Mouse (Mus musculus) limb, embryonic 11.5 days (tissue): ENCODE measurements at regions not wholly inside any gene's neighbourhood (a gene's known extent, or its start where the extent isn't known, plus 50 kb on each side); places are given as distances from the start of the nearest gene placed in this dataset.
"Not testable (repeated sequence)": the region's sequence is repeated elsewhere in the genome, so short reads cannot be mapped to it uniquely, and the experiment has no call there.

ENCODE experiments used
- ATAC-seq: fragments of 200-750 bp; cut with Nextera tagmentation; 2 replicates; pipeline ENCODE4 v1.8.0; 2017; ENCODE audit warnings: low read depth; ENCODE audit not compliant: insufficient number of reproducible peaks, low FRiP score, low TSS enrichment
- DNase-seq: peaks from one replicate; pipeline ENCODE4 v3.0.0-alpha.2; 2015; ENCODE audit warnings: low spot score
- H3K27ac ChIP-seq: fragments of 300-500 bp; sonication (generic); replicated peaks from 2 replicates; pipeline ENCODE4 v1.5.1; 2014; ENCODE audit warnings: low read depth, mild to moderate bottlenecking, low read length
- H3K27me3 ChIP-seq: fragments of 300-500 bp; sonication (generic); 2 replicates; pipeline ENCODE4 v1.6.1; 2014; ENCODE audit warnings: mild to moderate bottlenecking, low read length, mixed read lengths; ENCODE audit not compliant: control insufficient read depth, insufficient read depth
- H3K36me3 ChIP-seq: fragments of 300-500 bp; sonication (generic); 2 replicates; pipeline ENCODE4 v1.6.1; 2014; ENCODE audit warnings: mild to moderate bottlenecking, low read length, moderate library complexity, mixed read lengths; ENCODE audit not compliant: control insufficient read depth, insufficient read depth
- H3K4me1 ChIP-seq: fragments of 300-500 bp; sonication (generic); 2 replicates; pipeline ENCODE4 v1.6.1; 2014; ENCODE audit warnings: low read length, mixed read lengths; ENCODE audit not compliant: control insufficient read depth, insufficient read depth
- H3K4me2 ChIP-seq: fragments of 300-500 bp; sonication (generic); 2 replicates; pipeline ENCODE4 v1.6.1; 2014; ENCODE audit warnings: low read depth, mild to moderate bottlenecking, moderate library complexity; ENCODE audit not compliant: severe bottlenecking
- H3K4me3 ChIP-seq: fragments of 300-500 bp; sonication (generic); 2 replicates; pipeline ENCODE4 v1.5.1; 2014; ENCODE audit warnings: low read depth, low read length
- H3K9ac ChIP-seq: fragments of 300-500 bp; sonication (generic); 2 replicates; pipeline ENCODE4 v1.6.1; 2014; ENCODE audit warnings: mild to moderate bottlenecking, low read length
- H3K9me3 ChIP-seq: fragments of 300-500 bp; sonication (generic); 2 replicates; pipeline ENCODE4 v1.6.1; 2016; ENCODE audit warnings: low read length; ENCODE audit not compliant: control insufficient read depth
- WGBS: fragments of 180-500 bp; shearing (Covaris S2); extraction: QIAGEN DNeasy Blood & Tissue Kit; methylation state at CpG from one replicate; pipeline ENCODE4 v1.1.7; 2014; 5-methylcytosine and 5-hydroxymethylcytosine counted together

- not testable (repeated sequence) for H3K4me2 ChIP-seq, H3K27ac ChIP-seq, H3K4me3 ChIP-seq, H3K4me1 ChIP-seq, H3K27me3 ChIP-seq, H3K36me3 ChIP-seq, H3K9ac ChIP-seq, ATAC-seq, DNase-seq, H3K9me3 ChIP-seq
- WGBS, result 88% methylated on average over 8 of the region's 14 CpGs
Measured at GRCm38 (mm10) chr6:47745856-47746255, 67.4 kb downstream of the Pdia4 start.

- H3K27ac ChIP-seq, H3K4me2 ChIP-seq, H3K4me1 ChIP-seq, H3K36me3 ChIP-seq, H3K4me3 ChIP-seq, DNase-seq, H3K9ac ChIP-seq, H3K9me3 ChIP-seq, ATAC-seq, H3K27me3 ChIP-seq: not testable (repeated sequence)
- WGBS, result no CpG with 5 or more reads among the region's 20 CpGs
Measured at GRCm38 (mm10) chr6:47743856-47744255, 69.4 kb downstream of the Pdia4 start.

- not testable (repeated sequence) for H3K4me1 ChIP-seq, ATAC-seq, H3K27ac ChIP-seq, H3K9ac ChIP-seq, H3K9me3 ChIP-seq, H3K36me3 ChIP-seq, H3K27me3 ChIP-seq
- peak overlapping the region; percentile 33; the same call in 1 of the 2 replicates for H3K4me2 ChIP-seq
- DNase-seq, result peak; percentile 29
- H3K4me3 ChIP-seq, result 0 out of 2 replicates have a peak overlapping the region, but pooled peaks have one; percentile 17
- 4% methylated on average over 13 of the region's 47 CpGs for WGBS
Measured at GRCm38 (mm10) chr6:47740216-47740615, 73.0 kb downstream of the Pdia4 start.

GRCm38 (mm10) chr6:47739696-47740095 lies 73.5 kb downstream of the Pdia4 start:
- not testable (repeated sequence) for ATAC-seq, H3K4me3 ChIP-seq
- 11% methylated on average over 11 of the region's 26 CpGs for WGBS

GRCm38 (mm10) chr6:47737972-47738371 lies 75.3 kb downstream of the Pdia4 start:
- H3K4me1 ChIP-seq, H3K4me3 ChIP-seq, H3K27ac ChIP-seq, H3K9me3 ChIP-seq, H3K36me3 ChIP-seq, H3K4me2 ChIP-seq, DNase-seq, H3K9ac ChIP-seq, ATAC-seq, H3K27me3 ChIP-seq: not testable (repeated sequence)
- no CpG with 5 or more reads among the region's 3 CpGs for WGBS

More at GRCm38 (mm10) chr6:47739696-47740095, 73.5 kb downstream of the Pdia4 start:
- not testable (repeated sequence) for H3K27me3 ChIP-seq, H3K27ac ChIP-seq, H3K9ac ChIP-seq, H3K4me2 ChIP-seq, H3K4me1 ChIP-seq, H3K36me3 ChIP-seq, DNase-seq, H3K9me3 ChIP-seq
